Comparison of ENCODE assay signal across 8 mouse cellular contexts in the genomic region with DNA sequence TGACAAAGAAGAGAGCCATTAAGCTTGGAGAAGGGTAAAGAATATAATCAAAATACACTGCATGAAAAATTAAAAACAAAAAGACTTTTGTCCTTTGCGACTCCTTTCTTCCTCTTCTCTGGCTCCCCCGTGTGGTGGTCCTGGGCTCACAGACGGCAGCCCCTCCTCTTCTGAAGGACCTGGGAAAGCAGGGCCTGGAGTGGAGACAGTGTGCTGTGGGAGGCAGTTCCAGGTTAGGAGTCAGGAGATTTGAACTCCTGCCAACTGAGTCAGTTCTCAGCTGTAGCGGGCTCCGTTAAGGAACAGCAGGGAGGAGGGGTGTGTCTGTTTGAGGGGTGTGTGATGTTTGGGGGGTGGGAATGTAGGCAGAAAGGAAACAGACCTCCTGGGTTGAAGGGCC. TPM values are rescaled to one million over a fixed set of nuclear protein-coding genes. Genes with fewer than 3 reads are reported as not detected.
A peak's percentile ranks its signal among the peaks of the same experiment; 100 is the strongest.
DNase-seq lines count a peak whose midpoint lies in the region; ATAC-seq lines count a peak whose summit lies in the region.

No protein-coding gene starts in this region.

- H3K9ac ChIP-seq in kidney, embryonic 14.5 days (ENCODE audit: low read depth, low read length): no peak overlapping the region

- H3K4me3 ChIP-seq in kidney, embryonic 14.5 days (ENCODE audit: low read length): no peak overlapping the region

- no peak overlapping the region for H3K4me2 ChIP-seq in kidney, embryonic 14.5 days (replicated peaks; ENCODE audit: low read depth, low read length)

- H3K4me1 ChIP-seq in kidney, embryonic 14.5 days (ENCODE audit: control insufficient read depth, insufficient read depth, low read length): no peaks in the 10 kb centered on the region

- H3K27me3 ChIP-seq in kidney, embryonic 14.5 days (ENCODE audit: control insufficient read depth, insufficient read depth, low read length): no peaks in the 10 kb centered on the region

- 8% methylated on average over 5 of the region's 5 CpGs for WGBS in kidney, embryonic 14.5 days

- DNase-seq in 416B (ENCODE audit: low read depth) (peak; percentile 70), MEL-GATA-1-ER (ENCODE audit: extremely low read depth, low read depth) (peak; percentile 27)
- DNase-seq in cerebellum, postnatal 36 days: peak; percentile 26 to 41
- peak; percentile 61 for DNase-seq in lung, postnatal 25 days (ENCODE audit: low spot score)
- DNase-seq in retina, embryonic 14.5 days (ENCODE audit: low spot score): peak; percentile 80
- peak; percentile 97 for DNase-seq in thymus, postnatal 4 days

- peak; percentile 77 for ATAC-seq in granulocyte monocyte progenitor cell, adult 5-6 weeks (replicated peaks; ENCODE audit: poor library complexity, severe bottlenecking)
- ATAC-seq in kidney, embryonic 14.5 days (ENCODE audit: low FRiP score, low TSS enrichment): peak; percentile 78; the same call in 1 of the 2 replicates

- H3K9me3 ChIP-seq in kidney, embryonic 14.5 days (ENCODE audit: control insufficient read depth, low read length): no peaks in the 10 kb centered on the region

- H3K36me3 ChIP-seq in kidney, embryonic 14.5 days (ENCODE audit: control insufficient read depth, insufficient read depth, low read length): no peaks in the 10 kb centered on the region

- no peak overlapping the region for H3K27ac ChIP-seq in kidney, embryonic 14.5 days (ENCODE audit: low read depth, low read length)

RNA-seq across cellular contexts. Expression of gene Rassf5, which starts 37.5 kb away (rescaled TPM):
- 48.5 and 59.1 TPM in 2 replicates for total RNA-seq in granulocyte monocyte progenitor cell, adult 5-6 weeks (2014; fragmentation: Nextera tagmentation)
- total RNA-seq in granulocyte monocyte progenitor cell, adult 5-6 weeks (2017): 48.9 and 52.7 TPM in 2 replicates
- 1.6 and 1.8 TPM in 2 replicates for polyA plus RNA-seq in kidney, embryonic 14.5 days (2014; fragmentation: Nextera tagmentation; extraction: Ambion mirVana)

RNA-seq across cellular contexts. Expression of gene Eif2d, which starts 54.5 kb away (rescaled TPM):
- 43.3 and 44.9 TPM in 2 replicates for total RNA-seq in granulocyte monocyte progenitor cell, adult 5-6 weeks (2014; fragmentation: Nextera tagmentation)
- total RNA-seq in granulocyte monocyte progenitor cell, adult 5-6 weeks (2017): 17.1 and 25.6 TPM in 2 replicates
- 51.7 and 67.9 TPM in 2 replicates for polyA plus RNA-seq in kidney, embryonic 14.5 days (2014; fragmentation: Nextera tagmentation; extraction: Ambion mirVana)

Comparison
In these comparisons a context has a peak if more than half of its experiments do, and no peak if none do; other contexts are left out.
1. DNase-seq: peak in every context shown above with its lines; median percentile 97 in thymus, postnatal 4 days; 80 in retina, embryonic 14.5 days; 70 in 416B; 61 in lung, postnatal 25 days; 34 in cerebellum, postnatal 36 days; 27 in MEL-GATA-1-ER.